ENCODE assay signal across 8 mouse cellular contexts in the genomic region with DNA sequence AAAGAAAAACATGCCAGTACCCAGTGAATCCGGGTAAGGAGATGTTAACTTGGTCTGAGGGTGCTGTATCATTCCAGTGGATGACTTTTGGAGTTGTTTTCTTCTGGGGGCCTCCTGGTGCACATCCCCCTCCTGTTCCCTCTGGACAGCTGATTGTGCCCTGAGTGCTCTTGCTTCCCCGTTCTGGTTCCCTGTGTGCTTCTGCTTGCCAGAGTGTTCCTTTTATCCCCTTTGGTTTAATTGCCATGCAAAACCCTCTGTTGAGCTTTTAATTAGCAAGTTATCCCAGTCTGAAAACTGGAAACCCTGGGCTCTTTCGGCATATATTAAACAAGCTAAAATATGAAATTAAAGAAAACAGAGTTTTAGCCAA.
DNase-seq lines count a peak whose midpoint lies in the region; ATAC-seq lines count a peak whose summit lies in the region.

No protein-coding gene starts in this region.

- no peak for ATAC-seq in liver, embryonic 11.5 days (replicated peaks; ENCODE audit: low FRiP score)
- peak; percentile 48; the same call in 1 of the 2 replicates for ATAC-seq in embryonic facial prominence, embryonic 14.5 days (ENCODE audit: low read depth)
- ATAC-seq in megakaryocyte, adult 5-6 weeks (ENCODE audit: poor library complexity, severe bottlenecking), result 0 out of 2 replicates have a peak, but pooled peaks have one; percentile 26

- no peaks in the 10 kb centered on the region for H3K4me1 ChIP-seq in liver, embryonic 11.5 days (replicated peaks; ENCODE audit: control insufficient read depth, insufficient read depth, low read length)
- peaks cover 16% of the 10 kb centered on the region for H3K4me1 ChIP-seq in embryonic facial prominence, embryonic 14.5 days (ENCODE audit: control insufficient read depth, insufficient read depth, low read length)

- no peak overlapping the region for H3K9ac ChIP-seq in liver, embryonic 11.5 days (ENCODE audit: low read depth, low read length)
- H3K9ac ChIP-seq in embryonic facial prominence, embryonic 14.5 days (ENCODE audit: low read depth, low read length), result no peak overlapping the region

- H3K27ac ChIP-seq in liver, embryonic 11.5 days (ENCODE audit: low read depth, low read length), result peak overlapping the region; percentile 43; the same call in 1 of the 2 replicates
- H3K27ac ChIP-seq in embryonic facial prominence, embryonic 14.5 days (replicated peaks; ENCODE audit: low read depth, low read length), result peak overlapping the region; percentile 74

- no peaks in the 10 kb centered on the region for H3K36me3 ChIP-seq in liver, embryonic 11.5 days (ENCODE audit: control insufficient read depth, insufficient read depth, low read length)
- no peaks in the 10 kb centered on the region for H3K36me3 ChIP-seq in embryonic facial prominence, embryonic 14.5 days (ENCODE audit: control insufficient read depth, insufficient read depth, low read length)

- intact Hi-C loops in heart, postnatal 36 days (cut with DNase I), result loop anchor here (2.0 to 5.0 kb wide), 3 partner anchors 81 to 264 kb away; no protein-coding TSS in a partner anchor

- H3K27me3 ChIP-seq in liver, embryonic 11.5 days (replicated peaks; ENCODE audit: control insufficient read depth, insufficient read depth, low read length), result no peaks in the 10 kb centered on the region
- no peaks in the 10 kb centered on the region for H3K27me3 ChIP-seq in embryonic facial prominence, embryonic 14.5 days (replicated peaks; ENCODE audit: control insufficient read depth, insufficient read depth, low read length)

- no peak for DNase-seq in liver, embryonic 11.5 days (ENCODE audit: low spot score)
- no peak for DNase-seq in liver
- no peak for DNase-seq in embryonic facial prominence, embryonic 14.5 days (ENCODE audit: low spot score)
- DNase-seq in heart, postnatal 36 days, result peak; percentile 16 to 46
- DNase-seq in cerebellum, adult 11 months, result no peak
- no peak for DNase-seq in urinary bladder, postnatal 14 days (ENCODE audit: low spot score)
- no peak for DNase-seq in cerebellum, postnatal 36 days

- H3K4me2 ChIP-seq in liver, embryonic 11.5 days, result no peak overlapping the region
- peak overlapping the region; percentile 47 for H3K4me2 ChIP-seq in embryonic facial prominence, embryonic 14.5 days (ENCODE audit: low read depth, low read length)

- no peak overlapping the region for H3K4me3 ChIP-seq in liver, embryonic 11.5 days (ENCODE audit: low read depth, low read length)
- H3K4me3 ChIP-seq in embryonic facial prominence, embryonic 14.5 days (ENCODE audit: low read depth, low read length), result no peak overlapping the region

- H3K9me3 ChIP-seq in liver, embryonic 11.5 days (ENCODE audit: control insufficient read depth, low read length), result no peaks in the 10 kb centered on the region
- no peaks in the 10 kb centered on the region for H3K9me3 ChIP-seq in embryonic facial prominence, embryonic 14.5 days (ENCODE audit: control insufficient read depth, low read length)

- WGBS in liver, embryonic 11.5 days, result 49% methylated on average over 3 of the region's 3 CpGs
- WGBS in embryonic facial prominence, embryonic 14.5 days, result 24% methylated on average over 3 of the region's 3 CpGs

Comparison
In these comparisons a context has a peak if more than half of its experiments do, and no peak if none do; other contexts are left out.
1. DNase-seq: peak in heart, postnatal 36 days (2 of 2); none in liver, embryonic 11.5 days (single experiment), liver (single experiment), embryonic facial prominence, embryonic 14.5 days (single experiment), cerebellum, adult 11 months (single experiment), urinary bladder, postnatal 14 days (single experiment) and cerebellum, postnatal 36 days (0 of 2).